Mouse (Mus musculus): ENCODE data around the gene Rpgrip1. TPM values are rescaled to one million over a fixed set of nuclear protein-coding genes. Genes with fewer than 3 reads are reported as not detected.

Rpgrip1 gene
- 1.2 TPM for polyA plus RNA-seq (2014; fragmentation: Illumina TruSeq; extraction: RNeasy Lipid Tissue Mini Kit (QIAGEN cat#74804))

GRCm38 (mm10) chr14:52110346-52110745, at the start of gene Rpgrip1:
Gene Rpgrip1, plus strand, starts transcription at chr14:52110704.

GRCm38 (mm10) chr14:52103856-52104676, 6.4 kb upstream of the Rpgrip1 start, which contains the start of gene Hnrnpc:
Gene Hnrnpc, minus strand, starts transcription at chr14:52104028.

GRCm38 (mm10) chr14:52197156-52197878, 86.8 kb downstream of the Rpgrip1 start, which contains the start of gene Supt16:
Gene Supt16, minus strand, starts transcription at chr14:52197416.

Other genes starting within 250 kb of the Rpgrip1 start
- gene Mettl17, start 225.9 kb upstream of the Rpgrip1 start, polyA plus RNA-seq (2014; fragmentation: Illumina TruSeq; extraction: RNeasy Lipid Tissue Mini Kit (QIAGEN cat#74804)), result 4.9 TPM
- gene Slc39a2, start 217.8 kb upstream of the Rpgrip1 start, polyA plus RNA-seq (2014; fragmentation: Illumina TruSeq; extraction: RNeasy Lipid Tissue Mini Kit (QIAGEN cat#74804)), result 0.23 TPM
- 343 TPM for gene Ndrg2, start 196.5 kb upstream of the Rpgrip1 start, polyA plus RNA-seq (2014; fragmentation: Illumina TruSeq; extraction: RNeasy Lipid Tissue Mini Kit (QIAGEN cat#74804))
- gene Tppp2, start 192.3 kb upstream of the Rpgrip1 start, polyA plus RNA-seq (2014; fragmentation: Illumina TruSeq; extraction: RNeasy Lipid Tissue Mini Kit (QIAGEN cat#74804)), result not detected
- not detected for gene Rnase13, start 187.9 kb upstream of the Rpgrip1 start, polyA plus RNA-seq (2014; fragmentation: Illumina TruSeq; extraction: RNeasy Lipid Tissue Mini Kit (QIAGEN cat#74804))
- gene Arhgef40, start 126.0 kb upstream of the Rpgrip1 start, polyA plus RNA-seq (2014; fragmentation: Illumina TruSeq; extraction: RNeasy Lipid Tissue Mini Kit (QIAGEN cat#74804)), result 7.2 TPM
- gene Tmem253, start 95.0 kb upstream of the Rpgrip1 start, polyA plus RNA-seq (2014; fragmentation: Illumina TruSeq; extraction: RNeasy Lipid Tissue Mini Kit (QIAGEN cat#74804)), result not detected
- 0.88 TPM for gene Zfp219, start 90.0 kb upstream of the Rpgrip1 start, polyA plus RNA-seq (2014; fragmentation: Illumina TruSeq; extraction: RNeasy Lipid Tissue Mini Kit (QIAGEN cat#74804))
- gene Olfr221, start 68.2 kb upstream of the Rpgrip1 start, polyA plus RNA-seq (2014; fragmentation: Illumina TruSeq; extraction: RNeasy Lipid Tissue Mini Kit (QIAGEN cat#74804)), result not detected
- 552 TPM for gene Hnrnpc, start 6.7 kb upstream of the Rpgrip1 start, polyA plus RNA-seq (2014; fragmentation: Illumina TruSeq; extraction: RNeasy Lipid Tissue Mini Kit (QIAGEN cat#74804))
- 121 TPM for gene Supt16, start 86.7 kb downstream of the Rpgrip1 start, polyA plus RNA-seq (2014; fragmentation: Illumina TruSeq; extraction: RNeasy Lipid Tissue Mini Kit (QIAGEN cat#74804))
- 122 TPM for gene Chd8, start 147.1 kb downstream of the Rpgrip1 start, polyA plus RNA-seq (2014; fragmentation: Illumina TruSeq; extraction: RNeasy Lipid Tissue Mini Kit (QIAGEN cat#74804))
- gene Tox4, start 168.4 kb downstream of the Rpgrip1 start, polyA plus RNA-seq (2014; fragmentation: Illumina TruSeq; extraction: RNeasy Lipid Tissue Mini Kit (QIAGEN cat#74804)), result 51.2 TPM
- 38.3 TPM for gene Rab2b, start 168.8 kb downstream of the Rpgrip1 start, polyA plus RNA-seq (2014; fragmentation: Illumina TruSeq; extraction: RNeasy Lipid Tissue Mini Kit (QIAGEN cat#74804))
- gene Mettl3, start 194.4 kb downstream of the Rpgrip1 start, polyA plus RNA-seq (2014; fragmentation: Illumina TruSeq; extraction: RNeasy Lipid Tissue Mini Kit (QIAGEN cat#74804)), result 30.6 TPM
- 15.3 TPM for gene Sall2, start 218.1 kb downstream of the Rpgrip1 start, polyA plus RNA-seq (2014; fragmentation: Illumina TruSeq; extraction: RNeasy Lipid Tissue Mini Kit (QIAGEN cat#74804))
- not detected for gene Olfr1513, start 245.7 kb downstream of the Rpgrip1 start, polyA plus RNA-seq (2014; fragmentation: Illumina TruSeq; extraction: RNeasy Lipid Tissue Mini Kit (QIAGEN cat#74804))